Mouse (Mus musculus) embryonic facial prominence, embryonic 10.5 days (tissue): ENCODE data around the gene Cyp4a10. TPM values are rescaled to one million over a fixed set of nuclear protein-coding genes. Genes with fewer than 3 reads are reported as not detected.
"Not testable (repeated sequence)": the region's sequence is repeated elsewhere in the genome, so short reads cannot be mapped to it uniquely, and the experiment has no call there.

Experiments used
- DNase-seq: peaks from one replicate; pipeline ENCODE4 v3.0.0-alpha.2; 2017; ENCODE audit warnings: low spot score
- H3K27ac ChIP-seq: fragments of 300-500 bp; sonication (generic); replicated peaks from 2 replicates; pipeline ENCODE4 v1.5.1; 2016; ENCODE audit warnings: mild to moderate bottlenecking
- H3K27me3 ChIP-seq: fragments of 300-500 bp; sonication (generic); replicated peaks from 2 replicates; pipeline ENCODE4 v1.6.1; 2016; ENCODE audit warnings: low read depth, mild to moderate bottlenecking; ENCODE audit not compliant: poor library complexity, severe bottlenecking
- H3K36me3 ChIP-seq: fragments of 300-500 bp; sonication (generic); replicated peaks from 2 replicates; pipeline ENCODE4 v1.6.1; 2016; ENCODE audit warnings: mild to moderate bottlenecking, moderate library complexity
- H3K4me1 ChIP-seq: fragments of 300-500 bp; sonication (generic); 2 replicates; pipeline ENCODE4 v1.6.1; 2016
- H3K4me3 ChIP-seq: fragments of 300-500 bp; sonication (generic); 2 replicates; pipeline ENCODE4 v1.5.1; 2016; ENCODE audit warnings: mild to moderate bottlenecking, moderate library complexity
- H3K9me3 ChIP-seq: fragments of 300-500 bp; sonication (generic); 2 replicates; pipeline ENCODE4 v1.6.1; 2016; ENCODE audit warnings: mild to moderate bottlenecking
- WGBS: fragments of 180-500 bp; shearing (Covaris S2); methylation state at CpG from one replicate; pipeline ENCODE4 v1.1.7; 2016; 5-methylcytosine and 5-hydroxymethylcytosine counted together
- polyA plus RNA-seq: library from polyadenylated mRNA; unstranded; fragments of >200 nt; fragmentation: Nextera tagmentation; extraction: Ambion mirVana; gene quantifications from 2 replicates; pipeline ENCODE4 v1.2.1, GENCODE M21; 2016

The Cyp4a10 gene
- polyA plus RNA-seq = not detected in 2 replicates

DNA sequence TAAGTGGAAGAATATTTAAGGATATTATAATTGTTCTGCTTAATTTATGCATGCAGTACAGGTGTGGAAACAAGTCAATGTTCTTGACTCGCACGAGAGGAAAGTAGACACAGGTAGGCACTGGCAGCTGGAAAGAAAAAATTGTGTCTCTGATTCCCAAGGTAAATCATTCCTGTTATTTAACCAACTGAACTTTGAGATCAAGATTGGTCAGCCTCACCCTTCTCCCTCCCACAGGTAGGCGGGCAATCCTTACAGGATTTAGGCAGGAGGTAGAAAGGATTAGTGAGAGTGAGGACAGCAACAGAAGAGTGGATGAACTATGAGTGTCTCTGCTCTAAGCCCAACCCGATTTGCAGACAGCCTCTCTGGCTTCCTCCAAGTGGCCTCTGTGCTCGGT lies at the start of gene Cyp4a10:
Gene Cyp4a10, plus strand, starts transcription at position 265 of the 400 bp plus-strand sequence.
- H3K4me1 ChIP-seq = not testable (repeated sequence)

DNA sequence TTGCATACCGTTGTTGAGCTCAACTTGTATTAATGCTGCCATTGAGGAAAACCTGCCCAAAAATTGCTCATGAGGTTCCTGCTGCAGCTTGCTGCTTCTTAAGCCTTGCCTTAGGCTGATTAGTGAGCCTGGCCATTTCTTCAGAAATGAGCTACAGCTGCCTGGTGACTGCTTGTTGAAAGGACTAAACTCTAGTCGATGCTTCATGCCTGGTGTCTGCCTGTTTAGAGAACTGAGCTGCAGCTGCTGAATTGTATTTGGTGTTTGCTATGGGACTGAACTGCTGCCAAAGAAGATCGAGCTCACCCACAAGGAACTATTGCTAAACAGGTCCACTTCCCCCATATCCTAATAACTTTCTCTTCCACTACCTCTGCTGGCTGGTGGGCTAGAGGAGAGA lies 44.5 kb upstream of the Cyp4a10 start:
- not testable (repeated sequence) for H3K27ac ChIP-seq, H3K27me3 ChIP-seq, H3K4me3 ChIP-seq, H3K4me1 ChIP-seq, DNase-seq, H3K36me3 ChIP-seq, H3K9me3 ChIP-seq
- 83% methylated on average over 3 of the region's 3 CpGs for WGBS

More for the DNA sequence above, at the start of gene Cyp4a10:
- H3K4me3 ChIP-seq, H3K27me3 ChIP-seq, H3K27ac ChIP-seq, H3K9me3 ChIP-seq, H3K36me3 ChIP-seq, DNase-seq: not testable (repeated sequence)
- 86% methylated on average over 5 of the region's 5 CpGs for WGBS

DNA sequence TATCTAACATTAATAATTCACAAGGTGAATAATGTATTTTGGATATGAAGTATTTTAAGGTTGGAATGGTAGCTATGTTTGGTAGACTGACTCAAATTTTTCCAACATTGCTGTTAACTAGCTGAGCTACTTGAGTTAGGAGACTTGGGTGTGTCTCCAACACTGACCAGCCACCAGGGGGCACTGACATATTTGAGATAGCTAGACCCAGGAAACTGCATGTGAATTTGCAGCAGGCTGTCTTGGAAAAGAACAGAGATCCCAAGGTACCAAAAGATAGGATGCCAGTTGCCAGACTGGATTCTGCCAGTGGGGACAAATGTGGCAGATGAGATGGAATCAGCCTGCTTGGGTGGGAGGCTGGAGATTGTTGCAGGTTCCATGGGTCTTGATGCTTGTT lies 42.0 kb upstream of the Cyp4a10 start:
- not testable (repeated sequence) for H3K27ac ChIP-seq, H3K27me3 ChIP-seq, H3K4me3 ChIP-seq, DNase-seq, H3K9me3 ChIP-seq, H3K4me1 ChIP-seq, H3K36me3 ChIP-seq

DNA sequence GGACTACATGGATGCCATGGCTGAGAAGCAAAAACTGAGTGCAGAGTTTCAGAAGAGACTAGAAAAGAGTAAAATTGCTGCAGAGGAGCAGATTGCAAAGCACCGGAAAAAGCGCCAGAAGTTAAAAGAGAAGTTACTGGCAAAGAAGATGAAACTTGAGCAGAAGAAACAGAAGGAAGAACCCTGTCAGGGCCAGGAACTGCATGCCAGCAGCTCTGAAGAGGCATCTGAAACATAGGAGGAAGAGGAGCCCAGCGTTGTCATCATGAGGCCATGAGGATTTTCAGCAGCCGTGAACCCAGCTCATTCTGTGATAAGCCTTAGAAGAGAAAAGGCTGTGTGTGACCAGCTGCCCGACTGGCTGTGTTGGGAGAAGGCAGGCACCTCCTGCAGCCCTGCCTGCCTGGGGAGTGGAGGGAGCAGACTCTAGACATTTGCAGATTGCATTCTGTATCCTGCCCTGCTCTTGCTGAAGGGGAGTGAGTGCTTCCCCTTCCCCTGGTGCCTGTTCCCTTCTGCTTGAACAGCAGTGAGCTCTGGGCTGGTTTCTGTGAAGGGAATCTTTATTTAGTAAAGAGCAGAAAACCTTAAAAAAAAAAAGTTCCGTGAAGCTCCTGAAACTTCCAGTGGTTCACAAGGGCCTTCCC lies 36.9 kb upstream of the Cyp4a10 start:
- no peaks in the 10 kb centered on the region for H3K4me1 ChIP-seq
- WGBS = 75% methylated on average over 6 of the region's 6 CpGs
- H3K27ac ChIP-seq = no peak overlapping the region
- no peak overlapping the region for H3K4me3 ChIP-seq
- H3K9me3 ChIP-seq = no peaks in the 10 kb centered on the region
- H3K36me3 ChIP-seq = no peaks in the 10 kb centered on the region
- H3K27me3 ChIP-seq = no peaks in the 10 kb centered on the region
- DNase-seq = no peak

DNA sequence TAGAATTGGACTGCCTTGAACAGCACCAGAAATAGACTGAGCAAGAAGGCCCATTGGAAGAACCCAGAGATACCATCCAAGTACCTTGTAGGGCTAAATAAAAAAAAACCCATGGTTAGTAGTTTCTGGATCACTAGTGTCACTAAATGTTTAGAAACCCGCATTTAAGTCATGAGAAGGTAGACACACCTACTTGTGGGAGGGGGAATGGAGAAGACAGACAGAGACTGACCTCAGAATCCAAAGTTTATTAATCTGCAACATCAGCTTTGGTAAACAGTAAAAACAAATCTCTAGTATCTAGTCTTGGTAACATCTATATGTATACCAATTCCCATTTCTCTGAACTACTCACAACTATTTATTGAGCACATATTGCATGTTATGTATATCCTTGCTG lies 22.1 kb upstream of the Cyp4a10 start, which contains the start of gene Cyp4a14:
Gene Cyp4a14, minus strand, starts transcription at position 142 of the 400 bp plus-strand sequence.
- no peak within 1 kb of the TSS for H3K27ac ChIP-seq
- 87% methylated on average over 1 of the region's 1 CpGs for WGBS
- no peak for DNase-seq
- no peaks in the 10 kb centered on the region for H3K9me3 ChIP-seq
- no peaks in the 10 kb centered on the region for H3K36me3 ChIP-seq
- no peaks in the 10 kb centered on the region for H3K4me1 ChIP-seq
- no peak within 1 kb of the TSS for H3K4me3 ChIP-seq
- no peaks in the 10 kb centered on the region for H3K27me3 ChIP-seq

DNA sequence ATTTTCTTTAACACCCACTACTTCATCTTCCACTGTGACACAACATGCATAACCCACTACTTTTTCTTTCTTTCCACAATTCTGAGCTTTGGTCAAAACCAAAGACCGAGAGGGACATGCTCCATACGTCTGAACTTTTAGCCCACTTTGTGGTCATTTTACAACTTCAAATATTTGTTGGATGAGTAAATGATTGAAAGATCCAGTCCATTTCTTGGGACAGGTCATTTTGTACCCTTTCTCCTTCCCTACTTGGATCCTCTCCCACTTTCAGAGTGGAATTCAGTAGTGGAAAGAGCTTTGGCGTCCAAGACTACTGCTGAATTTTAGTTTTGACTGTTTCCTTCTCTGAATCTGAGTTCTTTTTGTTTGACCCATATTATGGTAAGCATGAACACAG lies 20.6 kb upstream of the Cyp4a10 start:
- no peaks in the 10 kb centered on the region for H3K36me3 ChIP-seq
- 90% methylated on average over 3 of the region's 3 CpGs for WGBS
- H3K27ac ChIP-seq = no peak overlapping the region
- DNase-seq = no peak
- H3K4me3 ChIP-seq = no peak overlapping the region
- no peaks in the 10 kb centered on the region for H3K9me3 ChIP-seq
- H3K4me1 ChIP-seq = no peaks in the 10 kb centered on the region
- no peaks in the 10 kb centered on the region for H3K27me3 ChIP-seq

DNA sequence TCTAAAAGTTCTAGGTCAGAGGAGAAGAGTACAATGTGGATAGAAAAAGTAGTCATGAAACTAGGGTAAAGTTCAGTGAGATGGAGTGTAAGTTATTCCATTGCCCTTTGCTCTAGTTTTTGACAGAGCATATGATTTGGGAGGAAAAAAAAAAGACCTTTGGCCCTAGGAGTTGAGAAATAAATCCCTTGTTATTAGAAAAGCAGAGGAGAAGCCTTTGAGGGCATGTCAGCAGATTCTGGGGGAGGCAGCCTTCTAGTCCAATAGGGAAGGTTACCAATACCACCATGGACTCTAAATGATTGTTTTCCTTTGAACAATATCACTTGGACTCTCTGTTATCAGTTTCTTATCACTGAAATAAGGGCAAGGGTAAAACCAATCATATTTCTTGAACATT lies 4.1 kb upstream of the Cyp4a10 start:
- not testable (repeated sequence) for H3K9me3 ChIP-seq, H3K4me1 ChIP-seq, H3K4me3 ChIP-seq, H3K27me3 ChIP-seq, DNase-seq, H3K27ac ChIP-seq, H3K36me3 ChIP-seq

DNA sequence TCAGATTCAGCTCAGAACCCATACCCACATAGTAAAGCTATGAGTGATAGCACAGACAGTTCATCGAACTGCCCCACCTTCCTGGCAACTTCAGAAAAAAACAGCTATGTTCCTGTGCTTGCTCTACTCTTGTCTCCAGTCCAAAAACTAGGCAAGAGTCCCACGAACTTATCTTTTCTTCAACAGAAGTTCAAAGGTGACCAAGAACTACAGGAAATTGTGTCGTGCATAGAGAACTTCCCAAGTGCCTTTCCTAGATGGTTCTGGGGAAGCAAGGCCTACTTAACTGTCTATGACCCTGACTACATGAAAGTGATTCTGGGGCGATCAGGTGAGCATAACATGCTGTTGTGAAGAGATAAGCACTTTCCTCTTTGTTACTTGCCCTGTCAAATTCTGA lies 1.4 kb downstream of the Cyp4a10 start:
- H3K4me1 ChIP-seq = no peaks in the 10 kb centered on the region
- 80% methylated on average over 4 of the region's 4 CpGs for WGBS
- no peaks in the 10 kb centered on the region for H3K36me3 ChIP-seq
- no peak overlapping the region for H3K27ac ChIP-seq
- H3K4me3 ChIP-seq = no peak overlapping the region
- no peak for DNase-seq
- H3K9me3 ChIP-seq = no peaks in the 10 kb centered on the region
- no peaks in the 10 kb centered on the region for H3K27me3 ChIP-seq

DNA sequence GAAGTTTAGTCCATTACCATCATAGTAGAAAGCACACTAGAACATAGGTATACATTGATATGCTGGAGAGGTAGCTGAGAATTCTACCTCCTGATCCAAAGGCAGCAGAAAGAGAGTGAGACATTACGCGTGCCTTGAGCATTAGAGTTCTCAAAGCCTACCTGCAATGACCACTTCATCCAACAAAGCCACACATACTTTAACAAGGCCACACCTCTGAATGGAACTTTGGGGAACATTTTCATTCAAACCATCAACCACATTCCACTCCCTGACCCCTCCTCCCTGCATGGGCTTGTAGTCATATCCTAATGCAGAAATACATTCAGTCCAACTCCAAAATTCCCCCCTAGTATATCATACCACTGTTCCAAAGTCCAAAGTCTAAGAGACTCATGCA lies 3.7 kb downstream of the Cyp4a10 start:
- no peak for DNase-seq
- no peak overlapping the region for H3K4me3 ChIP-seq
- no peaks in the 10 kb centered on the region for H3K27me3 ChIP-seq
- WGBS = 95% methylated on average over 2 of the region's 2 CpGs
- no peaks in the 10 kb centered on the region for H3K9me3 ChIP-seq
- no peak overlapping the region for H3K27ac ChIP-seq
- no peaks in the 10 kb centered on the region for H3K36me3 ChIP-seq
- no peaks in the 10 kb centered on the region for H3K4me1 ChIP-seq

DNA sequence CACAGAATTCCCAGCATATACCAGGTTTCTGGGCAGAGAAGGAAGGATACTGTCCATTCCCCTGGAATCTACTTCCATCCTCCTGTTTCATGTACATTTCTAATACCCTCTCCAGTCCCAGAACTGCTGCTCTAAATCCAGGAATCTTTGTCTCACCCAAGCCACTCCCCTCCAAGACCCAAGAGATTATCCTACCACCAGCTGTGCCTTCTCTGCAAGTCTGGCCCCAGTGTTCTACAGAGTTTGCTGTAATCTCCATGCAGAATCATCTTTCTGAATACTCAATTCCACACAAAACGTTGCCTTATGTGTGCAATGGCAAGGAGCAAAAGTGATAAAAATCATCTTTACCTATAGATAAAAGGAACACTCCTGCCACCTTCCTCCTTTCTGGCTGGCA lies 27.0 kb downstream of the Cyp4a10 start:
- Histone ChIP-seq H3K27me3 (no peaks in the 10 kb centered on the region), H3K36me3 (no peaks in the 10 kb centered on the region), H3K9me3 (no peaks in the 10 kb centered on the region), H3K4me1 (no peaks in the 10 kb centered on the region), H3K4me3 (no peak overlapping the region), H3K27ac (no peak overlapping the region)
- WGBS = 39% methylated on average over 1 of the region's 1 CpGs
- no peak for DNase-seq

DNA sequence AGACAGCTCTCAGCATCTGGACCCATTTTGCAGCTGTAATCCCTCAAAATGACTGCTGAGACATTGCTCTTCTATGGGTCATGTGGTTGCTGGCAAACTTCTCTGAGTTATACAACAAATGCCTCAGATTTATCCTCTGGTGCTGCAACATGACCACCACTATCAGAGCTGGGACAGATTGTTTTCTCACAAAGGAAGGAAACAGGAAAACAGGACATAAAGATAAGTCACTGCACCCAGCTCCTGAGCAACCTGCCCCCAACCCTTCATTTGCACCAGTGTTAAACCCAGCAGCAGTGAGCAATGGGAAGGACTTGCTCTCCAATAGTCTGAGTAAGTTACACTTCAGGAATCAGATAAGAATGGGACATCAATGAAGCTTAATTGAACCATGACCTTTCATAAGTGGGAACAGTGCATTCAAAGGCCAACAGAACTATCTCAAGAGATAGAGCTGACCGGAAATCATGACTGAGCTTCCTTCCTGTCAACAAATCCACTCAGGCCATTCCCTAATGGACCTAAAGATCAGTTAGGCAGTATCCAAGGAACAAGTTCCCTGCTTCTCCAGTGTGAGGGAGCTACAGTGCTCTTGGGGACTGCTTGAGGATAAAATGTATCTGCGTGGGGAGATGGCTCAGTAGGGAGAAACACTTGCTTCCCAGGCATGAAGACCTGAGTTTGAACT lies 28.2 kb downstream of the Cyp4a10 start:
- Histone ChIP-seq H3K27ac (no peak overlapping the region), H3K4me1 (no peaks in the 10 kb centered on the region), H3K36me3 (no peaks in the 10 kb centered on the region), H3K27me3 (no peaks in the 10 kb centered on the region), H3K4me3 (no peak overlapping the region), H3K9me3 (no peaks in the 10 kb centered on the region)
- no peak for DNase-seq
- 85% methylated on average over 2 of the region's 2 CpGs for WGBS

DNA sequence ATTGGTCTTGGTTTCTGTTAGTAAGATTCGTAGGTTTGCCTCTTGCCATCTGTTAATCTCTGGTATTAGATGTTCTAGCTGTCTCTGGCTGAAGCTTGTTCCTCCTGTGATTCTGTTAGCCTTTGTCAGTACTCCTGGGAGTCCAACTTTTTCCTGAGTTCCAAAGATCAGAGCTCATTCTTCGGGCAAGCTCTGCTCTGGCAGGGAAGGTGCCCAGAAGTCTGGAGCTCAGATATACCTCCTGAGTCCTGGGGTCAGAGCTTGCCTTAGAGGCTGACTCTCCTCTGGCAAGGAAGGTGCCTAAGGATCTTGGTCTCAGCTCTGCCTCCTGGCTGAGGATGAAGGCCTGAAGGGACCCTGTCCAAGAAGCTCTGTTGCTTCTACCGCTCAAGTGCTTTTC lies 34.7 kb downstream of the Cyp4a10 start:
- Histone ChIP-seq H3K9me3 (no peaks in the 10 kb centered on the region), H3K27me3 (no peaks in the 10 kb centered on the region), H3K4me1 (no peaks in the 10 kb centered on the region), H3K27ac (no peak overlapping the region), H3K4me3 (no peak overlapping the region), H3K36me3 (no peaks in the 10 kb centered on the region)
- DNase-seq = no peak
- 83% methylated on average over 3 of the region's 3 CpGs for WGBS

DNA sequence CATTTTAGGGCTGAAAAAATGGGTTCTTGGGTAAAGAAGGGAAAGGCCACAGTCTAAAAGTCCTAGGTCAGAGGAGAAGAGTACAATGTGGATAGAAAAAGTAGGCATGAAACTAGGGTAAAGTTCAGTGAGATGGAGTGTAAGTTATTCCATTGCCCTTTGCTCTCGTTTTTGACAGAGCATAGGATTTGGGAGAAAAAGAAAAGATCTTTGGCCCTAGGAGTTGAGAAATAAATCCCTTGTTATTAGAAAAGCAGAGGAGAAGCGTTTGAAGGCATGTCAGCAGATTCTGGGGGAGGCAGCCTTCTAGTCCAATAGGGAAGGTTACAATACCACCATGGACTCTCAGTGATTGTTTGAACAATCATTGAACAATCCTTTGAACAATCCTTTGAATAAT lies 37.4 kb downstream of the Cyp4a10 start:
- H3K4me3 ChIP-seq = no peak overlapping the region
- no peak for DNase-seq

More for the DNA sequence above, 37.4 kb downstream of the Cyp4a10 start:
- Histone ChIP-seq H3K27me3 (no peaks in the 10 kb centered on the region), H3K4me1 (no peaks in the 10 kb centered on the region), H3K36me3 (no peaks in the 10 kb centered on the region), H3K27ac (no peak overlapping the region), H3K9me3 (no peaks in the 10 kb centered on the region)
- 70% methylated on average over 2 of the region's 2 CpGs for WGBS
